Mouse (Mus musculus): ENCODE results near the gene Gmfg.

The Gmfg gene

GRCm38 (mm10) chr7:28488030-28488491 lies 50.8 kb downstream of the Gmfg start:
- DNase-seq = peak; percentile 48

DNA sequence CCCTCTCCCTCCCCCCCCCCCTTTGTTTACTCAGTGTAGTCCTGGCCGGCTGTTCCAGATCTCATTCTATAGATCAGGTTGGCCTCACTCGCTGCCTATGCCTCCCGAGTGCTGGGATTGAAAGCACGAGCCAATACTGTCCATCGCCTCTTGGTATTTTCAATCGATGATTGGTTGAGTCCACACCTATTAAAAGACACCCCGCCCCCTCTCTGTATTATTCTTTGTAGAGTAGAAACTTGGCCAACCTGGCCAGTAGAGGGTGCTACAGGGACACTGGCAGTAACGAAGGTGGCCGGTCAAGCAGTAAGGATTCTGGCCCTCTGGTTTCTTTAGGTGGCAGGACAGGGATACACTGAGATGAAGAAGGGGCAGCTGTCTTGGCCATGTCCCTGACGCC lies 53.2 kb downstream of the Gmfg start:
- DNase-seq = peak; percentile 77

- no peak for DNase-seq
These were observed 53.7 kb downstream of the Gmfg start for GRCm38 (mm10) chr7:28490903-28491302.

GRCm38 (mm10) chr7:28492310-28492709 lies 55.1 kb downstream of the Gmfg start:
- DNase-seq = no peak

DNA sequence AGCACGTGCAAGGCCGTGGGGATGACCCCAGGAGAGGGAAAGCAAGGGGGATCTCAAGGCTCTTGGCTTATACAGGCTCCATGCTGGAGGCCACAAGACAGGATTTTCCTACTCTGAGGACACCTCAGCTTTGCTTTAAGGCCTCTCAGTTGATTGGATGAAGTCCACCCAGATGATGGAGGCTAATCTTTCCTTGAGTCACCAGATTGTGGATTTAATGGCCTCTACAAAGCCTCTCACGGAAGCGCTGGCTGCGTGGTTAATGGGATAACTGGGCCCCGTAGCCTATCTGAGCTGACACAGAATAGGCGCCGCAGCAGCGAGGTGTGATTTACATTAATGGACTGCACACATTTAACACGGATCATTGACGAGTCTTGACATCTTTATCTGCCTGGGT lies 58.2 kb downstream of the Gmfg start:
- DNase-seq = no peak

Data from lung, postnatal 10 days (tissue).